Mouse (Mus musculus) myocyte (in vitro differentiated cells): ENCODE results near the gene Furin. TPM values are rescaled to one million over a fixed set of nuclear protein-coding genes. Genes with fewer than 3 reads are reported as not detected.
A peak's percentile ranks its signal among the peaks of the same experiment; 100 is the strongest.

Experiments used
- H3K27me3 ChIP-seq: one replicate; pipeline ENCODE4 v1.6.1; 2011; ENCODE audit not compliant: control insufficient read depth, insufficient read depth, insufficient read length
- H3K36me3 ChIP-seq: one replicate; pipeline ENCODE4 v1.6.1; 2011; ENCODE audit not compliant: control insufficient read depth, insufficient read depth
- H3K4me2 ChIP-seq: one replicate; pipeline ENCODE4 v1.6.1; 2011; ENCODE audit warnings: low read depth, control low read depth
- H3K4me3 ChIP-seq: one replicate; pipeline ENCODE4 v1.5.1; 2011; ENCODE audit warnings: mild to moderate bottlenecking, control low read depth, moderate library complexity
- H3K79me2 ChIP-seq: one replicate; pipeline ENCODE4 v1.6.1; 2011; ENCODE audit not compliant: control insufficient read depth, insufficient read depth
- H3ac ChIP-seq: one replicate; pipeline ENCODE4 v1.6.1; 2011; ENCODE audit not compliant: control insufficient read depth, insufficient read length
- CEBPB ChIP-seq: IDR thresholded peaks from 2 replicates; pipeline ENCODE4 v1.6.1; 2011; ENCODE audit warnings: mild to moderate bottlenecking, moderate library complexity; ENCODE audit not compliant: poor library complexity, insufficient read depth, severe bottlenecking
- E2F4 ChIP-seq: IDR thresholded peaks from one replicate; pipeline ENCODE4 v1.6.1; 2011; ENCODE audit warnings: mild to moderate bottlenecking, control low read depth, moderate library complexity; ENCODE audit not compliant: insufficient read depth
- MAX ChIP-seq: IDR thresholded peaks from one replicate; pipeline ENCODE4 v1.6.1; 2011; ENCODE audit warnings: low read depth, mild to moderate bottlenecking, control low read depth
- MYOD1 ChIP-seq, 3 experiments: IDR thresholded peaks; one replicate each; pipeline ENCODE4 v1.6.1; 2011; ENCODE audit warnings: control low read depth in 2 of 3, low read depth in 2 of 3, mild to moderate bottlenecking in 2 of 3, moderate library complexity in 1 of 3; ENCODE audit not compliant: insufficient read length in 2 of 3, control insufficient read depth in 1 of 3
- MYOG ChIP-seq, 3 experiments: IDR thresholded peaks; one replicate each; pipeline ENCODE4 v1.6.1; 2011; ENCODE audit warnings: control low read depth in 2 of 3, low read depth in 2 of 3, mild to moderate bottlenecking in 2 of 3; ENCODE audit not compliant: insufficient read length in 2 of 3, control insufficient read depth in 1 of 3, insufficient read depth in 1 of 3
- POLR2A ChIP-seq: IDR thresholded peaks from one replicate; pipeline ENCODE4 v1.6.1; 2011; ENCODE audit warnings: low read depth, mild to moderate bottlenecking, control low read depth, moderate library complexity; ENCODE audit not compliant: insufficient read length
- POLR2AphosphoS2 ChIP-seq: IDR thresholded peaks from one replicate; pipeline ENCODE4 v1.6.1; 2011; ENCODE audit warnings: low read depth, control low read depth; ENCODE audit not compliant: insufficient read length
- REST ChIP-seq: IDR thresholded peaks from one replicate; pipeline ENCODE4 v1.6.1; 2011; ENCODE audit warnings: mild to moderate bottlenecking, control low read depth, moderate library complexity; ENCODE audit not compliant: insufficient read depth, insufficient read length
- SRF ChIP-seq: IDR thresholded peaks from one replicate; pipeline ENCODE4 v1.6.1; 2011; ENCODE audit warnings: low read depth; ENCODE audit not compliant: control insufficient read depth, insufficient read length
- TCF12 ChIP-seq: IDR thresholded peaks from one replicate; pipeline ENCODE4 v1.6.1; 2011; ENCODE audit warnings: mild to moderate bottlenecking, control low read depth; ENCODE audit not compliant: poor library complexity, insufficient read depth, severe bottlenecking
- TCF3 ChIP-seq: IDR thresholded peaks from one replicate; pipeline ENCODE4 v1.6.1; 2011; ENCODE audit warnings: low read depth, control low read depth; ENCODE audit not compliant: insufficient read length
- USF1 ChIP-seq: IDR thresholded peaks from one replicate; pipeline ENCODE4 v1.6.1; 2011; ENCODE audit warnings: low read depth, mild to moderate bottlenecking, control low read depth, moderate library complexity
- polyA plus RNA-seq: library from polyadenylated mRNA; unstranded; fragments of >200 nt; fragmentation: generic; extraction: Trizol; gene quantifications from one replicate; pipeline ENCODE4 v1.2.1, GENCODE M21; 2012; ENCODE audit warnings: missing spikeins

The Furin gene
- polyA plus RNA-seq, 1 experiment = 64.1 TPM

- Histone ChIP-seq H3K27me3 (no peaks in the 10 kb centered on the region), H3ac (no peak overlapping the region)
Measured at GRCm38 (mm10) chr7:80341793-80342192, 63.4 kb downstream of the Furin start.

GRCm38 (mm10) chr7:80340793-80341192, 64.4 kb downstream of the Furin start, which contains the start of gene Unc45a:
Gene Unc45a, minus strand, starts transcription at chr7:80341005.
- Histone ChIP-seq H3K4me2 (peak within 1 kb of the TSS; percentile 95), H3ac (peak within 1 kb of the TSS; percentile 63), H3K27me3 (no peaks in the 10 kb centered on the region), H3K36me3 (no peaks in the 10 kb centered on the region), H3K4me3 (peak within 1 kb of the TSS; percentile 74), H3K79me2 (peaks cover 15% of the 10 kb centered on the region)
- TF ChIP-seq E2F4 (no peak), USF1 (no peak)

More at GRCm38 (mm10) chr7:80341793-80342192, 63.4 kb downstream of the Furin start:
- H3K36me3 ChIP-seq = no peaks in the 10 kb centered on the region
- no peak overlapping the region for H3K4me3 ChIP-seq
- peaks cover 15% of the 10 kb centered on the region for H3K79me2 ChIP-seq
- no peak overlapping the region for H3K4me2 ChIP-seq
- TF ChIP-seq MAX (no peak), CEBPB (no peak), MYOG (IDR thresholded peaks at IDR 0.05; ENCODE audit: control insufficient read depth in 1 of 3, insufficient read depth in 1 of 3, insufficient read length in 2 of 3, low read depth in 2 of 3) (peak in 1 of 3 experiments; percentile 8)

GRCm38 (mm10) chr7:80339793-80340628, 65.2 kb downstream of the Furin start:
- Histone ChIP-seq H3K79me2 (peaks cover 15% of the 10 kb centered on the region), H3K4me2 (peak overlapping the region; percentile 95)
- TF ChIP-seq TCF3 (no peak), TCF12 (no peak), CEBPB (no peak), MAX (no peak), POLR2A (peak; percentile 82), MYOG (IDR thresholded peaks at IDR 0.05; ENCODE audit: control insufficient read depth in 1 of 3, insufficient read depth in 1 of 3, insufficient read length in 2 of 3, low read depth in 2 of 3) (no peak), POLR2AphosphoS2 (peak; percentile 89), REST (no peak), SRF (peak; percentile 72)

DNA sequence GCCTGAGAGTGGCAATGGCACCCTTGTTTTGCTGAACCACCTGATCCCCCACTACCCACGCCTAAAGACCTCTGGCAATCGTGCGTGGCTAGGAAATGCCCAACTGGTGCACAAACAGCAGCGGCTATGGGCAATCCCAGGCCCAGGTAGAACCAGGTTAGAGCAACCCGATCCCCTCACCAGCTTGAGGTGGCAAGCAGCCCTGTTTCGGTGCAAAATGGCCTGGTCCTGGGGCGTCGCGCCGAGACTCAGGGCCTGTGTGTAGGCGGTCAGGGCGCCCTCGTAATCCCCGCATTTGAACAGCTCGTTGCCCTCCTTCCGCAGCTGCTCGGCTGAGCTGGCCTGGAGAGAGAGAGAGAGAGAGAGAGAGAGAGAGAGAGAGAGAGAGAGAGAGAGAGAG, 65.9 kb downstream of the Furin start:
- Histone ChIP-seq H3ac (peak overlapping the region; percentile 63), H3K4me3 (peak overlapping the region; percentile 74), H3K79me2 (peaks cover 15% of the 10 kb centered on the region), H3K4me2 (peak overlapping the region; percentile 94), H3K27me3 (no peaks in the 10 kb centered on the region), H3K36me3 (no peaks in the 10 kb centered on the region)
- TF ChIP-seq MYOG (IDR thresholded peaks at IDR 0.05; ENCODE audit: control insufficient read depth in 1 of 3, insufficient read depth in 1 of 3, insufficient read length in 2 of 3, low read depth in 2 of 3) = no peak
- TF ChIP-seq MYOD1 (IDR thresholded peaks at IDR 0.05; ENCODE audit: control insufficient read depth in 1 of 3, insufficient read length in 2 of 3, low read depth in 2 of 3) = peak in 1 of 3 experiments; percentile 3
- no peak for TF ChIP-seq TCF3
- TF ChIP-seq TCF12 = no peak

More at GRCm38 (mm10) chr7:80339793-80340628, 65.2 kb downstream of the Furin start:
- H3K27me3 ChIP-seq = no peaks in the 10 kb centered on the region
- peak overlapping the region; percentile 74 for H3K4me3 ChIP-seq
- peak overlapping the region; percentile 63 for H3ac ChIP-seq
- H3K36me3 ChIP-seq = no peaks in the 10 kb centered on the region

Other genes starting within 250 kb of the Furin start
- gene Sema4b, start 218.6 kb downstream of the Furin start, polyA plus RNA-seq = 11.4 TPM
- 98.7 TPM for gene Cib1, start 172.6 kb downstream of the Furin start, polyA plus RNA-seq
- gene Gdpgp1, start 172.6 kb downstream of the Furin start, polyA plus RNA-seq = 0.91 TPM
- gene Ttll13, start 159.1 kb downstream of the Furin start, polyA plus RNA-seq = 0.24 TPM
- gene Ngrn, start 144.2 kb downstream of the Furin start, polyA plus RNA-seq = 55.0 TPM
- 4.8 TPM for gene Vps33b, start 135.8 kb downstream of the Furin start, polyA plus RNA-seq
- 25.5 TPM for gene Prc1, start 111.0 kb downstream of the Furin start, polyA plus RNA-seq
- 8.4 TPM for gene Rccd1, start 81.0 kb downstream of the Furin start, polyA plus RNA-seq
- 38.4 TPM for gene Unc45a, start 64.4 kb downstream of the Furin start, polyA plus RNA-seq
- 83.3 TPM for gene Hddc3, start 62.3 kb downstream of the Furin start, polyA plus RNA-seq
- 35.7 TPM for gene Man2a2, start 34.1 kb downstream of the Furin start, polyA plus RNA-seq
- gene Fes, start 17.5 kb downstream of the Furin start, polyA plus RNA-seq = 0.54 TPM
- 1.1 TPM for gene Blm, start 129.7 kb upstream of the Furin start, polyA plus RNA-seq